Mouse (Mus musculus) mouse embryonic stem cell (cell line): Measurements from ENCODE around the gene Rai1.

ENCODE experiments used
- in situ Hi-C, 2 experiments: fragments of 300-500 bp; cut with MboI; formaldehyde crosslinking; loops; 1 replicate in 1 of 2; 3 replicates in 1 of 2; pipeline ENCODE4 v1.14.3; 2019 to 2020; ENCODE audit warnings: low sequenced_read_pairs in 2 of 2, low pct_unique_long_range_greater_than_20kb in 1 of 2, mixed read lengths in 1 of 2; ENCODE audit not compliant: unreplicated experiment in 1 of 2

Rai1 gene

GRCm38 (mm10) chr11:60176182-60176974 is 71.6 kb downstream of the Rai1 start:
- in situ Hi-C loops: no loop called here

- in situ Hi-C loops: no loop called here
These were observed 72.3 kb downstream of the Rai1 start for GRCm38 (mm10) chr11:60176975-60177657.

- in situ Hi-C loops: no loop called here
These were observed 73.2 kb downstream of the Rai1 start for GRCm38 (mm10) chr11:60178005-60178404.

- in situ Hi-C loops: no loop called here
These were observed 73.7 kb downstream of the Rai1 start for GRCm38 (mm10) chr11:60178506-60178905.

- in situ Hi-C loops: no loop called here
These were observed 77.4 kb downstream of the Rai1 start for GRCm38 (mm10) chr11:60182116-60182670.

- in situ Hi-C loops: no loop called here
These were observed 77.9 kb downstream of the Rai1 start for GRCm38 (mm10) chr11:60182741-60183140.

GRCm38 (mm10) chr11:60184346-60185325 is 79.8 kb downstream of the Rai1 start:
- in situ Hi-C loops: no loop called here

- in situ Hi-C loops: no loop called here
These were observed 80.8 kb downstream of the Rai1 start for GRCm38 (mm10) chr11:60185396-60186231.

- in situ Hi-C loops: no loop called here
These were observed 82.3 kb downstream of the Rai1 start for GRCm38 (mm10) chr11:60187070-60187469.

- in situ Hi-C loops: no loop called here
These were observed 83.6 kb downstream of the Rai1 start for GRCm38 (mm10) chr11:60188275-60188853.

- in situ Hi-C loops: no loop called here
These were observed 84.8 kb downstream of the Rai1 start for GRCm38 (mm10) chr11:60189501-60190040.

- in situ Hi-C loops: no loop called here
These were observed 85.3 kb downstream of the Rai1 start for GRCm38 (mm10) chr11:60190055-60190641.

GRCm38 (mm10) chr11:60192534-60192933 is 87.7 kb downstream of the Rai1 start:
- in situ Hi-C loops: no loop called here

- in situ Hi-C loops: no loop called here
These were observed 88.7 kb downstream of the Rai1 start for GRCm38 (mm10) chr11:60193556-60193955.

GRCm38 (mm10) chr11:60195108-60195507 is 90.3 kb downstream of the Rai1 start:
- in situ Hi-C loops: loop anchor here (5.0 kb wide), 3 partner anchors 57 to 103 kb away; no protein-coding TSS in a partner anchor

GRCm38 (mm10) chr11:60196344-60196743 is 91.5 kb downstream of the Rai1 start:
- in situ Hi-C loops: loop anchor here (5.0 kb wide), 3 partner anchors 56 to 104 kb away; no protein-coding TSS in a partner anchor
